Mouse (Mus musculus): Measurements from ENCODE around the gene Fbf1. TPM values are rescaled to one million over a fixed set of nuclear protein-coding genes. Genes with fewer than 3 reads are reported as not detected.

The Fbf1 gene
- polyA plus RNA-seq, 1 experiment from 2014 or later = 22.0 TPM

GRCm38 (mm10) chr11:116146294-116146985 lies 21.5 kb downstream of the Fbf1 start:
- H3K27ac ChIP-seq = no peak overlapping the region
- no peak overlapping the region for H3K9ac ChIP-seq
- no peaks in the 10 kb centered on the region for H3K9me3 ChIP-seq
- 80% methylated on average over 25 of the region's 25 CpGs for WGBS
- H3K36me3 ChIP-seq = peaks cover 59% of the 10 kb centered on the region
- no peaks in the 10 kb centered on the region for H3K27me3 ChIP-seq (replicated peaks)
- no peak overlapping the region for H3K4me3 ChIP-seq (replicated peaks)
- H3K4me1 ChIP-seq (replicated peaks) = no peaks in the 10 kb centered on the region
- no peak for ATAC-seq
- no peak overlapping the region for H3K4me2 ChIP-seq (replicated peaks)

GRCm38 (mm10) chr11:116145481-116146293 lies 22.3 kb downstream of the Fbf1 start:
- 71% methylated on average over 18 of the region's 18 CpGs for WGBS
- Histone ChIP-seq H3K4me2 (replicated peaks) (no peak overlapping the region), H3K4me3 (replicated peaks) (no peak overlapping the region), H3K27me3 (replicated peaks) (no peaks in the 10 kb centered on the region), H3K4me1 (replicated peaks) (no peaks in the 10 kb centered on the region), H3K27ac (no peak overlapping the region), H3K9me3 (no peaks in the 10 kb centered on the region), H3K36me3 (peaks cover 53% of the 10 kb centered on the region), H3K9ac (no peak overlapping the region)
- ATAC-seq = no peak

- Histone ChIP-seq H3K36me3 (peaks cover 41% of the 10 kb centered on the region), H3K27ac (no peak overlapping the region), H3K9me3 (no peaks in the 10 kb centered on the region), H3K4me1 (replicated peaks) (peaks cover 6% of the 10 kb centered on the region; the same call in 1 of the 2 replicates), H3K9ac (no peak overlapping the region), H3K4me2 (replicated peaks) (no peak overlapping the region), H3K4me3 (replicated peaks) (no peak overlapping the region), H3K27me3 (replicated peaks) (no peaks in the 10 kb centered on the region)
- no peak for ATAC-seq
- WGBS = 80% methylated on average over 3 of the region's 3 CpGs
Observed at GRCm38 (mm10) chr11:116143468-116143867, 24.5 kb downstream of the Fbf1 start.

- 67% methylated on average over 10 of the region's 10 CpGs for WGBS
- Histone ChIP-seq H3K9me3 (no peaks in the 10 kb centered on the region), H3K4me3 (replicated peaks) (no peak overlapping the region), H3K27me3 (replicated peaks) (no peaks in the 10 kb centered on the region), H3K4me1 (replicated peaks) (peaks cover 9% of the 10 kb centered on the region; the same call in 1 of the 2 replicates), H3K4me2 (replicated peaks) (no peak overlapping the region), H3K9ac (no peak overlapping the region), H3K36me3 (peaks cover 41% of the 10 kb centered on the region), H3K27ac (no peak overlapping the region)
- ATAC-seq = no peak
Observed at GRCm38 (mm10) chr11:116142211-116142991, 25.6 kb downstream of the Fbf1 start.

- peak within 1 kb of the TSS; percentile 77 for H3K4me3 ChIP-seq (replicated peaks)
- no peaks in the 10 kb centered on the region for H3K9me3 ChIP-seq
- peak within 1 kb of the TSS; percentile 69 for H3K4me2 ChIP-seq (replicated peaks)
- peak; percentile 98 for ATAC-seq
- under 1% methylated on average over 60 of the region's 60 CpGs for WGBS
- peaks cover 9% of the 10 kb centered on the region; the same call in 1 of the 2 replicates for H3K4me1 ChIP-seq (replicated peaks)
- H3K27me3 ChIP-seq (replicated peaks) = no peaks in the 10 kb centered on the region
- H3K27ac ChIP-seq = peak within 1 kb of the TSS; percentile 71
- H3K9ac ChIP-seq = peak within 1 kb of the TSS; percentile 77
- H3K36me3 ChIP-seq = peaks cover 14% of the 10 kb centered on the region
Observed at GRCm38 (mm10) chr11:116138468-116139138, 29.4 kb downstream of the Fbf1 start, which contains the start of gene Mrpl38. Gene Mrpl38 (minus strand): TSS chr11:116138868.

GRCm38 (mm10) chr11:116138096-116138467 lies 29.9 kb downstream of the Fbf1 start:
- no peak; the same call in 1 of the 2 replicates for ATAC-seq
- Histone ChIP-seq H3K9me3 (no peaks in the 10 kb centered on the region), H3K27me3 (replicated peaks) (no peaks in the 10 kb centered on the region), H3K9ac (peak overlapping the region; percentile 77), H3K4me1 (replicated peaks) (peaks cover 9% of the 10 kb centered on the region; the same call in 1 of the 2 replicates), H3K4me3 (replicated peaks) (peak overlapping the region; percentile 77), H3K36me3 (peaks cover 14% of the 10 kb centered on the region; the same call in 1 of the 2 replicates), H3K4me2 (replicated peaks) (peak overlapping the region; percentile 69), H3K27ac (peak overlapping the region; percentile 71)
- 1% methylated on average over 20 of the region's 20 CpGs for WGBS

GRCm38 (mm10) chr11:116134171-116134570 lies 33.8 kb downstream of the Fbf1 start:
- Histone ChIP-seq H3K27ac (no peak overlapping the region), H3K4me2 (replicated peaks) (no peak overlapping the region), H3K9ac (no peak overlapping the region), H3K36me3 (peaks cover 10% of the 10 kb centered on the region; the same call in 1 of the 2 replicates), H3K27me3 (replicated peaks) (no peaks in the 10 kb centered on the region), H3K9me3 (no peaks in the 10 kb centered on the region), H3K4me3 (replicated peaks) (no peak overlapping the region), H3K4me1 (replicated peaks) (peaks cover 24% of the 10 kb centered on the region)
- 86% methylated on average over 10 of the region's 10 CpGs for WGBS
- ATAC-seq = no peak

GRCm38 (mm10) chr11:116133497-116133896 lies 34.5 kb downstream of the Fbf1 start:
- no peak overlapping the region for H3K4me2 ChIP-seq (replicated peaks)
- 70% methylated on average over 5 of the region's 5 CpGs for WGBS
- H3K27ac ChIP-seq = no peak overlapping the region
- H3K4me3 ChIP-seq (replicated peaks) = no peak overlapping the region
- ATAC-seq = no peak
- H3K27me3 ChIP-seq (replicated peaks) = no peaks in the 10 kb centered on the region
- H3K9ac ChIP-seq = no peak overlapping the region
- H3K4me1 ChIP-seq (replicated peaks) = peaks cover 24% of the 10 kb centered on the region
- H3K9me3 ChIP-seq = no peaks in the 10 kb centered on the region
- peaks cover 10% of the 10 kb centered on the region; the same call in 1 of the 2 replicates for H3K36me3 ChIP-seq

- no peak for ATAC-seq
- no peak overlapping the region for H3K4me3 ChIP-seq (replicated peaks)
- no peaks in the 10 kb centered on the region for H3K9me3 ChIP-seq
- H3K36me3 ChIP-seq = peaks cover 10% of the 10 kb centered on the region; the same call in 1 of the 2 replicates
- whole genome bisulfite sequencing = 82% methylated on average over 16 of the region's 16 CpGs
- H3K4me2 ChIP-seq (replicated peaks) = no peak overlapping the region
- no peak overlapping the region for H3K27ac ChIP-seq
- peaks cover 27% of the 10 kb centered on the region for H3K4me1 ChIP-seq (replicated peaks)
- no peak overlapping the region for H3K9ac ChIP-seq
- H3K27me3 ChIP-seq (replicated peaks) = no peaks in the 10 kb centered on the region
Observed at GRCm38 (mm10) chr11:116132366-116133333, 35.3 kb downstream of the Fbf1 start.

GRCm38 (mm10) chr11:116131349-116132170 lies 36.4 kb downstream of the Fbf1 start:
- peaks cover 31% of the 10 kb centered on the region for H3K4me1 ChIP-seq (replicated peaks)
- peak overlapping the region; percentile 81 for H3K9ac ChIP-seq
- H3K4me3 ChIP-seq (replicated peaks) = peak overlapping the region; percentile 66
- peak overlapping the region; percentile 96 for H3K27ac ChIP-seq
- peak; percentile 2 for ATAC-seq
- no peaks in the 10 kb centered on the region for H3K27me3 ChIP-seq (replicated peaks)
- no peaks in the 10 kb centered on the region for H3K9me3 ChIP-seq
- peaks cover 10% of the 10 kb centered on the region; the same call in 1 of the 2 replicates for H3K36me3 ChIP-seq
- 76% methylated on average over 15 of the region's 15 CpGs for WGBS
- H3K4me2 ChIP-seq (replicated peaks) = peak overlapping the region; percentile 82

All from intestine, embryonic 15.5 days (tissue).